Mouse (Mus musculus): Measurements from ENCODE around the gene Tmem115.

DNA sequence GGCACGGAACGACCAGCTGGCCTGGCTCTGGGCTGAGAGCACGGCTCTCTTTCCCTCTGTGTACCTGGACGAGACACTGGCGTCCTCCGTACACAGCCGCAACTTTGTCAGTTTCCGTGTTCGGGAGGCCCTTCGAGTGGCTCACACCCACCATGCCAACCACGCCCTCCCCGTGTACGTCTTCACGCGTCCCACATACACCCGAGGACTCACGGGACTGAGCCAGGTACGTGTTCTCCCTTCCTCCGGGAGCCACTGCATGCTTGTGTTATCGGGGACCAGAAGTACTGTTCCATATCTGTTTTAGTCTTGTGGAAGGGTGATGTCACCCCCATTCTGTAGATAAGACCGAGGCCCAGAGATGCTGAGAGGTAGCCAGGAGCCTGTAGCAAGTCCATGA is 37.1 kb downstream of the Tmem115 start:
- TF ChIP-seq CTCF (IDR thresholded peaks at IDR 0.05; ENCODE audit: low read depth) (no peak), EP300 (optimal IDR thresholded peaks at IDR 0.05) (no peak)
